Mouse (Mus musculus) bone marrow, adult 2 months (tissue): ENCODE measurements around the gene Gm12216.
"Not testable (repeated sequence)": the region's sequence is repeated elsewhere in the genome, so short reads cannot be mapped to it uniquely, and the experiment has no call there.

Experiments used
- CTCF ChIP-seq: fragments of 200-500 bp; IDR thresholded peaks from 2 replicates; pipeline ENCODE4 v1.5.1; 2011; ENCODE audit warnings: low read length, control low read depth; ENCODE audit not compliant: control insufficient read depth, insufficient read depth
- POLR2A ChIP-seq: fragments of 200-500 bp; IDR thresholded peaks from 2 replicates; pipeline ENCODE4 v1.6.1; 2011; ENCODE audit warnings: low read depth, mild to moderate bottlenecking, control low read depth, low read length, borderline replicate concordance; ENCODE audit not compliant: control insufficient read depth

DNA sequence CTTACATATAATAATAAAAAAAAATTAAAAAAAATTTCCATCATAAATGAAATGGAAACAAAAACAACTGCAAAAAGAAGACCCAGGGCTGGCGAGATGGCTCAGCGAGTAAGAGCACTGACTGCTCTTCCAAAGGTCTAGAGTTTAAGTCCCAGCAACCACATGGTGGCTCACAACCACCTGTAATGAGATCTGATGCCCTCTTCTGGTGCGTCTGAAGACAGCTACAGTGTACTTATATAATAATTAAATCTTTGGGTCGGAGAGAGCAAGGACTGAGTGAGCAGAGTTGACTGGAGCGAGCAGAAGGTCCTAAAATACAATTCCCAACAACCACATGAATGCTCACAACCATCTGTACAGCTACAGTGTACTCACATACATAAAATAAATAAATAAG is 19.0 kb upstream of the Gm12216 start:
- not testable (repeated sequence) for TF ChIP-seq CTCF, POLR2A
